Mouse (Mus musculus): ENCODE measurements around the gene Rps6ka5.

- TF ChIP-seq CTCF (conservative IDR thresholded peaks at IDR 0.05; ENCODE audit: insufficient read depth, insufficient read length, low read depth, low read length) (no peak), POLR2A (IDR thresholded peaks at IDR 0.05; ENCODE audit: low read depth, low read length) (no peak)
These were observed 195.0 kb downstream of the Rps6ka5 start for GRCm38 (mm10) chr12:100531740-100532139.

Measured in kidney, adult 2 months (tissue).